Mouse (Mus musculus) retina, embryonic 14.5 days (tissue): Measurements from ENCODE around the gene Car6.

Experiments used
- DNase-seq: peaks from one replicate; pipeline ENCODE4 v3.0.0-alpha.2; 2015; ENCODE audit warnings: low spot score

The Car6 gene

DNA sequence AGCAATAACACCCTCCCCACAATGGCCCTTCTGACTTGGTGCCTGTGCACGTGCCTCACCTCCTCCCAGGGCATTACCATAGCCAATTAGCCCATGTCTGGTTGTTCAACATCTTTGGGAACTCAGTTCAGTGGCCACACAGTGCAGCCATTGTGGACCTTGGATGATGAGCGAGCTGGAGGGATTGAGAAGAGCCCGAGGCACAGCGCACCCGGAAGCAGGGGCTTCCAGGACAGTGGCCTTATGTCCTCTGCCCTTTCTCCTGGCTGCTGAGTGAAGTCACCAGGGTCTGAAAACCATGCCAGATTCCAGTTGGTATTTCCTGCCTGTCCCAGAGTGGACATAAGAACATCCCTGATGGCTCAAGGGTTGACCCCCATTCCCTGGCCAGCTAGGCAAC is at the start of gene Car6:
TSS of gene Car6 (minus strand) at position 101 of the 400 bp plus-strand sequence.
- no peak for DNase-seq

DNA sequence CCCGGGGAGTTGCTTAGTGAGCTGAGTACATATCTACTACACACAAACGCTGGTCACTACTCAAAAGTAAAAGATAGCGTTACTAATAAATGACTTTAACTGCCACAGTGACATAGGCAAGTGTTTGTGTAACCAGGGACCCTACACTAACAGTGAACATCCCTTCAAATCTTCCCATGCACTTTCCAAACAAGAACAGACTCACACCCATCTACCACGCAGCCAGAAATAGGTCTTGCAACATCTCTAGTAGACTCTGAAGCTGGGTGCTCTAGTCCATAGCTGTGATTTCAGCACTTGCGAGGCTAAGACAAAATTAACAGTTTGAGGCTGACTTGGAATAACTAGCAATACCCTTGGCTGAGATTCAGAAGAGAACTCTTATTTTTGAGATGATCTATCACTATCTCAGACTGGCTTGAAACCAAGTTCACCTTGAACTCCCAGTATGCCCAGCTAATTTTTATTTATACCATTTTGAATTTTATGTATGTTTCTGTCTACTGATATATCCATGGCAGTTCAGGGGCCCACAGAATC is 48.7 kb upstream of the Car6 start:
- DNase-seq: no peak

DNA sequence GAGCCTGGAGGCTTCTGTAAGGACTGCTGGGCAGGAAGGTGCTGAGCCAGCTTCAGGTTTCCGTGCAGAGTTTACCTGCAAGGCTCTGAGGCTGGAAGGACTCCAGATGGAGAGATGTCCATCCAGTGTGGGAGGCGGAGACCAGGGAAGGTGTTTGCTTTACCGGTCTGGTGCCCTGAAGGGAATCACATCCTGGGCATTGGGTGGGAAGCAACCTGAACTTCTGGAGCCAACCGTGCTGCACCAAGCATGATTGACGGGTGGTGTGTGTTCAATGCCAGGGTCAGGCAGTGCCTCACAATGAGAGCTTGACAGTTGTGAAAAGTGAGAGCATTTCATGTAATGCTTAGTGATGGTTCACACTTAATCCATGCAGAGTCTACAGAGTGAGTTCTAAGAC is 47.8 kb upstream of the Car6 start:
- no peak for DNase-seq

DNA sequence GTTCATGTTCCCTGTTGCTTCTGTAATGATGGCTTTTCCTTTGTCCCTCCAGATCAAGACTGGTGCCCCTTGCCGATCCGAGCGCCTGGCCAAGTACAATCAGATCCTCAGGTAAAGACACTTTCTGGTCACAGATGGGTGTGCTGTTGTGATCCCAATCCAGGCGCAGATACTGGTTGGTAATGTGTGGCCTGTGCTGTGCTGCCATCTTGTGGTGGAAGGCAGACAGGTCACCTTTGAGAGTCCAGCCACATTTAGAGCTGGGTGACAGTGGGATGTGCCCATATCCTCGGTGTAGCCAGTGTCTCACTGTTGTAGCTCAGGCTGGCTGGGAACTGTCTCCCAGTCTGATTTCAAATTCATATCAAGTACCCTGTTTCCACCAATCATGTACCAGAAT is 46.9 kb upstream of the Car6 start:
- peak; percentile 79 for DNase-seq

DNA sequence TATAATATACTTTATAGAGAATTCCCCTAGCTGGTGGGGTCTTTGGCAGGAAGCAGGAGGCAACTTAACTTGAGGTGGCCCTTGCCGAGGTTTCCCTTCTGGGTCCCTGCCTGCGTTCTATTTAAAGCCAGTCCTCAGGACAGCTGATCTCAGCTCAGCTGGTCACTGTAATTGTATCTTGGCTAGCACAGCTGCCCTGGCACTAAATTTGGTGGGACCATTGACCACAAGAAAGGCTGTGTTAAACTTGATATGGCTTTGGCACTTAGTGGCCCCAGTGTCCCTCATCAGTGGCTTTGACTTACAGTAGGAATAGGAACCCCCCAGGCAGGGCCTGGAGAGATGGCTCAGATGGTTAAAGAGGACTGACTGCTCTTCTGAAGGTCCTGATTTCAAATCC is 44.7 kb upstream of the Car6 start:
- DNase-seq: no peak

DNA sequence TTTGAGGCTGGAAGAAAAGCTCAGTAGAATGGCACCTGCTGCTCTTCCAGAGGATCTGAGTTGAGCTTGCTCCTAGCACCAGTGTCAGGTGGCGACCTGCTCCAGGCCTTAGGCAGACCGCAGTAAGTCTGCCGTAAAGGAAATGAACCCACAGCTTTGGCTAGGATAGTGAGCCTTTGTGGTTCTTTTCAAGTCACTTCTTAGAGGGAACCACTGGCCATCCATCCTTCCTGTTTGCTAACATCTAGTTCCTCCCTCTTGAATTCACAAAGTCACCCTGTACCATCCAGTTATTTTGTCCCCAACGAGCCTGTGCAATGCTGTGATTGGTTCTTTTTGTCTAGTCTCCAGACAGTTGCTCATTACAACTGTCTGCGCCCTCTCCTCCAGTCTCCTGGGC is 41.6 kb upstream of the Car6 start:
- no peak for DNase-seq

DNA sequence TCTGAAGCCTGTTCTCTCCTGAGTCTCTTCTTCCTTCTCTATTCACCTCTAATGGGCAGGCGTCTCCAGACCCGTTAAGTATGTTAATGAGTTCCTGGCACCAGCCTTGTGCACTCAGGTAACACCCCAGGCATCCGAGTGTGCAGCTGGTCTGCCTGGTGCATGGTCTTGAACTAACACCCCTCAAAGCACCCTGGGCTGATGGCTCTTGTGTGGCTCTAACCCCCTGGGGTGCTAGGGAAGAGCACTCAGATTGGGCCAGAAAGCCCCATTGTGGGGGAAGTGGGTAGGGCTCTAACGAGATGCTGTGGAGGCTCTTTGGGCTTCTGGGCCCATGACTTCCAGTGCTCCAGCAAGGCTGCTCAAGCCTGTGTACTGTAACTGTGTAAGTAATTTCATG is 40.6 kb upstream of the Car6 start:
- DNase-seq: no peak

DNA sequence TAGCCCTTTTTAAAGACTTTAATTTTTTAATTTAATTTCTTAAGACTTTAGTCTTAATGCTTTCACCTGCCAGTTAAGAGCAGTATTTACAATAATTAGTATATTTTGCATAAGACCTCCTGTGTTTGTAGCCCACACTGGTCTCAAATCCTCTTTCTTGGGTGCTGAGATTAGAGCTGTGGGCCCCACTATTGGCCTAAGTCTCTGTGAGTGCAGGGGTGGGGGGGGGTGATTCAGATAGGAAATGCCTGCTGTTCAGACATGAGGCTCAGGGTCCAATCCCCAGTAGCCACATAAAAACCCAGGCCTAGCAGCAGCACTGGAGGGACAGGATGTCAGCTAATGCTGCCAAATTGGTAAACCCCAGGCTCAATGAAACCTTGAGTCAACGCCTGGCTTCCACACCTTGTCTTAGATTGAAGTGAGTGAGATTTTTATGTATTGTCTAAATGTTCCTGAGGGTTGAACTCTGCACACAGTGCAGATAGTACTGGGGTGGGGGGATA is 39.3 kb upstream of the Car6 start:
- DNase-seq: no peak

DNA sequence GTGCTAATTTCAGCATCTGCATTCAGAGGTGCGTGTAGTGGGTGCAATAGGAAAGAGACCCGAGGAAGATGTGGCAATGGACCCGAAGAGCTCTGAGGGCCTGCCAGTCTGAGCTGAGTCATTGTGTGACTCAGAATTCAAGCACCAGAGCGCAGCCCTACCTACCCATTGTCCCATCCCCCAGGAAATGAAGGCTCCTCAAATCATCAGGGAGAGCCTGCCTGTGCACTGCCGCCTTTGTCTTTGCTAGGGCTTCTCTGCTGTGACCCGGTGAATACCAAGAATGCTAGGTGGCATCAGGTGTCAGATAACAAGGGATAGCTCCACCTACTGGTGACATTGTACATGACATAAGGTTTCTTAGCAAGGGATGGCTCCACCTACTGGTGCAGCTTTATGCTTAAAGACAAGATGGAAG is 38.8 kb upstream of the Car6 start:
- DNase-seq: peak; percentile 100

DNA sequence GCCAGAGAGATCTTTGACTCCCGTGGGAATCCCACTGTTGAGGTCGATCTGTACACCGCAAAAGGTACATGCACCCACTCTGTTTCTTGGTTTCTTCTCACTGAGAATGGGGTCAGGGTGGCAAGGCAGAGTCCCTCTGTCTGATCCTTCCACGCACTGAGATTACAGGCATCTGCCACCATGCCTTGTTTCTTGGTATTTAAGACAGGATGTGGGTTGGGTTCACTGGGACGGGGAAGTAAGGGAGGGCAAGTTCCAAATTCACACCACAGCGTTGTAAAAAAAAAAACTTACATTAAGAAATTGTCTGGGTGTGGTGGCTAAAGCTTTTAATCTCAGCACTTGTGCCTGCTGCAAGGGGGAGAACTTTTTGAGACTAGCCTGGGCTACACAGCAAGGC is 38.4 kb upstream of the Car6 start:
- no peak for DNase-seq

DNA sequence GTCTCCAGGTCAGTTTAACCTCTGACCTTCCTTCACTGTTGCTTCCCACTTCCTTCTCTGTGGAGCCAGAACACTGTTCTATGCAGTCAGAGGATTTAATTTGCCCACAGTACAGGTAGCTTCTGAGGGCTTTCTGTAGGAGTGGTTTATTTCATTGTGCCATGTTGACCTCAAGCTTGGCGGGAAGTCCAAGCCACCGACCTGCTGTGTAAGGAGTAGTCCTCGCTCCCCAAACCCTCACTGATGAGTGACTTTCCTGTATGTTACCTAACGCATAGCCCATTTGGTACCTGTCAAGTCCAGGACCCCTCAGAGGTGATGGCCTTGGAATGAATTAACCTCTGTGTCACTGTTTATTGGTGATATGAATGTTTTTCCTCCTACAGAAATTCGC is 38.0 kb upstream of the Car6 start:
- DNase-seq: no peak

DNA sequence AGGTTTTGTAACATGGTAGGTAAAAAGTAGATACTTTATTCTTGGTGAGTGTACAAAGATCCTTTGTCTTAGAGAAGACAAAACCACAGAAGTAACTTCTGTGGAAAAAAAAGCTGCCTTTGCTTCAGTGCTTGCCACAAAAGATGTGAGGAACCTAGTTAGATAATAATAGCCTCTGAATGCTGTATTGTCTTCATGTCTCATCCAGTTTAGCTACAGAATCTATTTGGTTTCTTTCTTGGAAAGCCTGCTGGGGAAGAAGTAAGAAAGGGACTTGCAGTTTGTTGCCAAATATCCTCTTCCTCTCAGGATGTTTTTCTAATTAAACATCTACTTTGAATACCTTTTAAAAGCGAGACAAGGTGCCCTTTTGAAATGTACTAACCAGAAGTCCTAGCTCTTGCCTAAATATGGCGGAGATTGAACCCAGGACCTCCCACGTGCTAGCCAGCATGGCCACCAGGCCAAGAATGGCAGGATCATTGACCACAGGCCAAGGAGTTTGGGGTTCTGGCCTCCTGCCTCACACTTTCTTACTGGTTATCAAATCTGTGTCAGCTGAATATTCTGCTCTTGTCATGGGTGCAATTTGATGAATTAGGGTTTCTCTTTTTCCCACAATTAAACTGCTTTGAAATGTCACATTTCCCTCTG is 37.4 kb upstream of the Car6 start:
- no peak for DNase-seq

DNA sequence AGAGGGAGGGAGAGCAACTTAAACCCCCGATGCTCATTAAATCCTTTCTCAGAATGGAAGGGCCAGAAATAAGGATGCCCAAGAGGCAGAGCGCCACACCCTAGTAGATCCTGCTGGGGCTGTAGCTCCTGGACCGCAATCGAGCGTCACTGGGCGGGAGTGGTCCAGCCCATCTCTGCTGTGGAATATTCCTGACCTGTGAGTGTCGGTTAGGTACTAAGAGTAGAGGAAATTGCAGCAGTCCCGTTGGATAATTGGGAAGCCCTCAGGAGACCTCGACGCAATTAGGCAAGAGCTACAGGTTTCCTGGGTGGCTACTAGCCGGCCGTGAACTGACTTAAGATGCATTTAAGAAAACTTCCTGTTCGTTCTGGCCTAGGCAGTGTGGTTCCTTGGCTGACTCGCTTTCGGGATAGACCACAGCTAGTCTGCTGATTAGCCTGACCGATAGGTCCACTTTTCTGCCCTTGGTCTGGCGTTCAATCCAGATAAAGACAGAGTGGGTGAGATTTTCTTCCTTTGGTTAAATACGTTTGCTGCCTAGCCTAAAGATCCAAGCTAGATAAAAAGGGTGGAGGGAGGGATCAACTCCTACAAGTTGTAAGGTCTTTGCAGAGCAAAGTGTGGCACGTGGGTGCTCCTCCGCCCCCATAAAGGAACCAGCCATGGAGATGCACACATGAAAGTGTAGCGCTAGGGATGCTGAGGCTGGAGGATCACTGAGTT is 36.7 kb upstream of the Car6 start:
- no peak for DNase-seq

DNA sequence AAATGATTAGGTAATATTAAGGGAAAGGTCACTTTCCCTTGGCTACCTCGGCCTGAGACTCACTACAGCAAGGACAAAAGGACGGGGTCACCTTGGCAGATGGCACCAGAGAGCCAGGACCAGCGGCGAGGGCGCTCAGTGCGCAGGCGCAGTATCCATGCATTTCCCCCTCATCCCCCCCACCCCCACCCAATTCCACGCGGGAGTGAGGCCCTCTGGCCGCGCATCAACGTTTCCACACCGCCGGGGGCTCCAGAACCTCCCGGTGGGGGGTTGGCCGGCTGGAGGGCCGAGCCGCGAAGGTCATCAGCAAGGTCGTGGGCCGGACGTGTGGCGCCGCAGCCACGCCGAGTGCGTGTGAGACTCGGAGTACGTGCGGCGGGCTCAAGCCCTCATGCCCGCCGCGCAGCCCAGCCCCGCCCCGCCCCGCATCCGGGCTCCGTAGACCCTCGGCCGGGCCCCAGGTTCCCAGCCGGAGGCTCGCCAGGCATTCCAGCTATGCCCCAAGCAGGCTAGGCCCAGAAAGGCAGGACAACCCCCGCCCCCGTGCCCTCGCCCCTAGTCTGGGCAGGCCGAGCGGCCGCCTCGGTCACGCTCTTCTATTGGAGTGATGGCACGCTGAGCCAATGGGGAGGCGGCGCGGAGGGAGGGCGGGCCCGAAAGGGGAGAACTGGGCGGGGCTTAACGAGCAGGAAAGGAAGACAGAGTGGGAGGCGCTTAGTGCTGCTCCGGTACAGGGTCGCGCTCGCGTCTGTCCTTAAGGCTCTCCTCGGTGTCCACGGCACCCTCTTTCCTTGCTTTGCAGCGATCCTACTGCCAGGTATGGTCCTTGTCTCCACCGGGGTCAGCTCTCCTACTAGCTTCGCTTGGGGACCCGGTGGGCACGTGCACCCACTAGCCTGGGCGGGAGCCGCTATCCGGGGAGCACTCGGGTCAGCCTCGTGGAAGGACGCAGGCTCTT is 35.7 kb upstream of the Car6 start, which contains the start of gene Eno1:
TSS of gene Eno1 (plus strand) at position 201 of the 961 bp plus-strand sequence.
- peak; percentile 99 for DNase-seq

DNA sequence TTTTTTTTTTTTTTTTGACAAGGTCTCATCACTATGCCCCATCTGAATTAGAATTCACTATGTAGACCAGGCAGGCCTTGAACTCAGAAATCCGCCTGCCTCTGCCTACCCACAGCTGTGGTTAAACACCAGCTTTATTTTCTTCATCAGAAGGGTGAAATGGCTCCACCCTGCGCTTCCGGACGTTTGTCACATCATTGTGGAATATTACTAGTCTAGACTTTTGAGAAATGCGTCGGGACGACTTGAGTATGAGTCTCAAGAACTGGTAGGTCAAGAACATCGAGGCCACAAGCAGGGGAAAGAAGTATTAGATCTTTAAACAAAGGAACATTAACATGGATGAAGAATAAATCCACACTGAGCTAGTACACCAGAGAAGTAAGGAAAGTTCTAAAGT is 34.9 kb upstream of the Car6 start:
- no peak for DNase-seq

DNA sequence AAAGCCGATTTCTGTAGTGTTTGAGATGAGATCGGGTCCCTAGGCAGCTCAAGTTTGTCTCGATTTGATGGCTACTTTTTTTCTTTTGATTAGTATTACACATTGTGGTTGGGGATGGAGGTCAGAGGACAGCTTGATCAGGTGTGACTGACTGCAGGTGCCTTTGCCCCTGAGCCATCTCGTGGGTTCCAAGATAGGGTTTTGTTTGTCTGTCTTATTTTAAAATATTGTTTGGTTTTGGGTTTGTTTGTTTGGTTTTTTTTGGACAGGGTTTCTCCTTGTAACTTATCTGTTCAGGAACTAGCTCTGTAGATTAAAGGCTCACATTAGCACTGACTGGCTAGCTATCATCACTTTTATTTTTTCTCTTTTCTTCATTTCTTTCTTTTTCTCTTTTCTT is 34.5 kb upstream of the Car6 start:
- DNase-seq: no peak

DNA sequence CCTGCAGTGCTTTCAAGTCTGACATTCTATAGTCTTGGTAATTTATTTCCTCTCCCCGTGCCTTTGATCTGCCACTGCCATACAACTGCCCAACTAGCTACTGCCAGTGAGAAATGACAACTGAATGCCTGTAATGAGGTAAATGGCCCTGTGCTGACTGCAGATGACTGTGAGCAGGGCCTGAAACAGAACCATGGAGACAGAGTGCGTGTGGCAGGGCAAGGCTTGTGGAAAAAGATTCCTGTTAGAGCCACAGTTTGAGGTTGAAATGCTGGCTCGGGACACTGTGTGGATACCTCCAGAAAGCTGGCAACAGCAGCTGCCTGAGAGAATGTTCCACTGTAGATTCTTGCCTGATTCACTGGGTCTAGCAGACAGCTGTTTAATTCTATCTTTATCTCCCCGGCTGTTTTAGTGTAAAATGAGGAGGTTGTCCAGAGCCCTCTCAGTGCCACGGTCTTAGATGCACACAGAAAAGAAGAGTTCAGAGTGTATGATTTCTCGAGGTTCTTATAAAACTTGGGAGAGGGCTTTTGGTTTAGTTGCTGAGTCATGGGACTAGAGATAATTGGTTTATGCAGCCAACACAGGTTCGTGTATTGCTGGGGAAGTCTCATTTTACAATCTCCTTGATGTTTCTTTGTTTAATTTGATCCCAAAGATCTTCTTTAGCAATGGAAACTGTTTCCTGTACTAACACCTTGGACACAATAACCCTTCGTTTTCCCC is 33.6 kb upstream of the Car6 start:
- DNase-seq: no peak

DNA sequence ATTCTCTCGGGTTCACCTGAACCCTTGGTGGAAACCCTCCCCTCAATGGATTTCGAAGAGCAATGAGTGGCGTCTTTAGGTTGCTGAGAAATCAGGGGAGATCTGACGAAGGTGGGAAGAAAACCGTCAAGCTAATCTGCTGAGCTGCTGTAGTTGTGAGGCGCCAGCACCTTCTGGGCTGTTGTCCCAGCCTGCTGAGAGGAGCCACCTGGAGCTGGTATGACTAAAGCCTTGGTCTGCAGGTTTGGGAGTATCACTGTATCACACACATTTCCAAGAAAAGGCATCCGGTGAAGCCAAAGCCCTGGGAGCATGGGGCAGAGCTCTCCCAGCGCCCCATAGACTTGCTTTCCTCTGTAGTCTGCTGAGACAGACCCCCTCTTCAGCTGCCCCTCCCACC is 30.7 kb upstream of the Car6 start:
- no peak for DNase-seq

DNA sequence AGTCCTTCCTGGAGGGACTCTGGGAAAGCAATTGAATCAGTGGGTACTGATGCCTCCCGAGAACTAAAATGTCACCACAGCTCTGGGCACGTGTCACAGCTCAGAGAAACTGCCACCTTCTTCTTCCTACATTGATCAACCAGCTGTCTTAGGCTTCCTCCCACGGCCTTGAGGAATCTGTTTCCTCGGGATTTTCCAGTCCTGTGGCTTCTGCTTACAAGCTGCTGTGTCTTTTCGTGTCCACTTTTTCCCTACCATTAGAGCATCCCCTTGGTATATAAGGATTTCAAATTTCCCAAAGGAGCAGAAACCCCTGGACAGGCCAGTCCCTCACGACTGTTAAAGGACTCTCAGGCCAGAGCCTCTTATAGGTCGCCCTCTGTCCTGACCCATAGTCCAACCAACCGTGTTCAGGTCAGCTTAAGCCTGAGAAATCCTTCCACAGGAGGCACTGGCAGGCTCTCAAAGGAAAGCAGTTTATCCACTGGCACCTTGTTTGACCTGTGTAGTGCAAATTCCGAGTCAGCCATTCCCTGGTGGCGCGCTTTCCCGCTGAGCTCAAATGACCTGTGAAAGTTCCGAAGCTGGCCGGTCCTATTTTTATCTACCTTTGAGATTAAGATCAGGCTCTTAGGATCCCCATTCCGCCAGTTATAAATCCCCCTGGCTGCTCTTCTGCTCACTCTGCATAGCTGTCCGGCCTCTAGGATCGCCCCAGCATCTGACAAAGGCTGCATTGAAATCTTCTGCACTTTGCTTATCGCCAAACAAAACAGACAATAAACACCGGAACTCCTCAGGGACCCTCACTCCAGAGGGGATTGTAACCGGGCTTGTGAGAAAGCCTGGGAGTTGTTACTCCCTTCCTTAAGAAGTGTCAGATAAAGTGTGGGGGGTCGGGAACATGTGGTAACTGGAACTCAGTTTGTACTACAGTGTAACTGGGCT is 29.6 kb upstream of the Car6 start:
- DNase-seq: no peak

DNA sequence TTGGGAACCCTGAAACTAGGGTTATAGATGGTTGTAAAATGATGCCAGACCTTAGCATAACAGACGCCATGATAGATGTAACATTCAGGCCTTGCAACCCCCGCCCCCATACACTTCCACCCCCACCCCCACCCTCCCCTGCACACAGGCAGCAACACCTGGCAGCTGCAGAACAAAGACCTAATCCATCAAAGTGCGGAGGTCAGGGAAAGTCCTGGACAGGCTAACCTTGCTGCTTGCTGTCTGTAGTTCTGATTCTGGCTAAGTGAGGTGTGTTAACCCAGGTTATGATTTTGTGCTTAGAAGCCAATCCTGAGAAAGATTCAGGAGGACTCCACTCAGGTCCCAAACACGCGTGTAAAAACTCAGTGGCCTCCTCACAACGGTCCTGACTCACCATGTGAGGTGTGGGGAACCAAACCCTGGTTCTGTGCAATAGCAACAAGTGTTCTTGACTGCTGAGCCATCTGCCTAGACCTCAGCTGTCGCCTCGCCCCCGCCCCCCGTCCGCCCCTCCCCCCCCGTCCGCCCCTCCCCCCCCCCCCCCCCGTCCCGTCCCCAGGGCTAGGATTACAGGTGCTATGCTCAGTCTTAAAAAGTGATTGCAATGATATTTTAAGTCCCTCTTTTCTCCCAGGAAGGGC is 28.7 kb upstream of the Car6 start:
- DNase-seq: no peak
